Mouse (Mus musculus): ENCODE results near the gene Mutyh. TPM values are rescaled to one million over a fixed set of nuclear protein-coding genes. Genes with fewer than 3 reads are reported as not detected.

Mutyh gene
- polyA plus RNA-seq, 1 experiment from 2014 or later = 8.3 TPM

DNA sequence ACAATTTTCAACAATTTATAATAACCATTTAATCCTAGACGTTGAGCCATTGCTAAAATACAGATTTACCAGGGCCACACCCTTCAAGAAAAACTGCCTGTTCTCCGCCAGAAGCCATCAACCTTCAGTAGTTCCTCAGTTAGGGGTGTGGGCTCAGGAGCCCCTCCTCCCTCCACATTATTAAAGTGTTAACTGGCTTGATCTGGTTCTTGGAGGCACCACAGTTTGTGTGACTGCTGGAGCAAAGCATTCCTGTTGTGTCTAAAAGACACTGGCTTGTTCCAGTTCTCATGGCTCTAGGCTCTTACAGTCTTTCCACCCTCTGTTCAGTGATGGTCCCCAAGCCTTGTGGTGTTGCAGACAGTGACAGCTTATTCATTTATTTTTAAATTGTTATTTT, 27.0 kb upstream of the Mutyh start:
- H3K4me1 ChIP-seq (ENCODE audit: control insufficient read depth in 2 of 2, insufficient read depth in 2 of 2, low read length in 2 of 2) = no peaks in the 10 kb centered on the region
- H3K27ac ChIP-seq (replicated peaks in 1 of 2; ENCODE audit: control insufficient read depth in 1 of 2, insufficient read depth in 1 of 2, low read depth in 2 of 2, low read length in 2 of 2) = no peak overlapping the region
- no peaks in the 10 kb centered on the region for H3K36me3 ChIP-seq (ENCODE audit: control insufficient read depth, insufficient read depth, low read length)
- no peak overlapping the region for H3K4me3 ChIP-seq (ENCODE audit: control insufficient read depth in 1 of 2, insufficient read depth in 1 of 2, low read depth in 1 of 2, low read length in 2 of 2)
- ATAC-seq (ENCODE audit: insufficient number of reproducible peaks, insufficient read depth, low FRiP score, low read depth) = no peak
- no peaks in the 10 kb centered on the region for H3K27me3 ChIP-seq (ENCODE audit: control insufficient read depth, insufficient read depth, low read length)
- WGBS = 72% methylated on average over 2 of the region's 2 CpGs
- no peak overlapping the region for H3K9ac ChIP-seq (ENCODE audit: low read length)
- no peaks in the 10 kb centered on the region for H3K9me3 ChIP-seq (ENCODE audit: control insufficient read depth, low read length)
- H3K4me2 ChIP-seq (ENCODE audit: low read length) = no peak overlapping the region

- no peak overlapping the region for H3K9ac ChIP-seq (ENCODE audit: low read length)
- no peak overlapping the region for H3K4me2 ChIP-seq (ENCODE audit: low read length)
- H3K27ac ChIP-seq (replicated peaks in 1 of 2; ENCODE audit: control insufficient read depth in 1 of 2, insufficient read depth in 1 of 2, low read depth in 2 of 2, low read length in 2 of 2) = no peak overlapping the region
- H3K4me3 ChIP-seq (ENCODE audit: control insufficient read depth in 1 of 2, insufficient read depth in 1 of 2, low read depth in 1 of 2, low read length in 2 of 2) = no peak overlapping the region
- ATAC-seq (ENCODE audit: insufficient number of reproducible peaks, insufficient read depth, low FRiP score, low read depth) = no peak
- no peaks in the 10 kb centered on the region for H3K36me3 ChIP-seq (ENCODE audit: control insufficient read depth, insufficient read depth, low read length)
- H3K4me1 ChIP-seq (ENCODE audit: control insufficient read depth in 2 of 2, insufficient read depth in 2 of 2, low read length in 2 of 2) = no peaks in the 10 kb centered on the region
- no peaks in the 10 kb centered on the region for H3K27me3 ChIP-seq (ENCODE audit: control insufficient read depth, insufficient read depth, low read length)
- 49% methylated on average over 2 of the region's 2 CpGs for WGBS
- H3K9me3 ChIP-seq (ENCODE audit: control insufficient read depth, low read length) = no peaks in the 10 kb centered on the region
Measured at GRCm38 (mm10) chr4:116781366-116781765, 26.2 kb upstream of the Mutyh start.

DNA sequence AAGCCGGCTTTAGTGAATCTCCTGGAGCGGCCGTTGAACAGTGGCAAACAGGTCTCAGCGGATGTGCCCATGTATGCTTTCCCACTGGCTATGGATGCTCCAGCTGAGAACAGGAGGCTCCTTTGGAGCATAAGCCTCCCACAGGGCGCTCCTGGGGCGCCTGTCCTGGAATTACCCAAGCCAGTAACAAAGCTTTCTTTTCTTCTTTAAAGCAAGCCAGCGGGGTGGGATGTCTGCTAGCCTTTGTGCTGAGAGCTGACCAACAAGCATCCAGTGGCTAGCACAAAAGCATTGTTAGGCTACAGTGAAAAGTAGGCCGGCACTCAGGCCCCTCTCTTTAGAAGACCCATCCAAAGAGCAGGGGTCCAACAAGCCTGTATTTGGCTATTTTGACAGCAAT, 25.4 kb upstream of the Mutyh start:
- no peak overlapping the region for H3K4me2 ChIP-seq (ENCODE audit: low read length)
- no peak overlapping the region for H3K27ac ChIP-seq (replicated peaks in 1 of 2; ENCODE audit: control insufficient read depth in 1 of 2, insufficient read depth in 1 of 2, low read depth in 2 of 2, low read length in 2 of 2)
- no peak overlapping the region for H3K9ac ChIP-seq (ENCODE audit: low read length)
- no peaks in the 10 kb centered on the region for H3K27me3 ChIP-seq (ENCODE audit: control insufficient read depth, insufficient read depth, low read length)
- 32% methylated on average over 8 of the region's 8 CpGs for WGBS
- no peaks in the 10 kb centered on the region for H3K36me3 ChIP-seq (ENCODE audit: control insufficient read depth, insufficient read depth, low read length)
- no peaks in the 10 kb centered on the region for H3K9me3 ChIP-seq (ENCODE audit: control insufficient read depth, low read length)
- H3K4me3 ChIP-seq (ENCODE audit: control insufficient read depth in 1 of 2, insufficient read depth in 1 of 2, low read depth in 1 of 2, low read length in 2 of 2) = no peak overlapping the region
- no peaks in the 10 kb centered on the region for H3K4me1 ChIP-seq (ENCODE audit: control insufficient read depth in 2 of 2, insufficient read depth in 2 of 2, low read length in 2 of 2)
- ATAC-seq (ENCODE audit: insufficient number of reproducible peaks, insufficient read depth, low FRiP score, low read depth) = no peak

GRCm38 (mm10) chr4:116786587-116786986, 20.9 kb upstream of the Mutyh start:
- WGBS = 84% methylated on average over 1 of the region's 1 CpGs
- Histone ChIP-seq H3K4me3 (ENCODE audit: control insufficient read depth in 1 of 2, insufficient read depth in 1 of 2, low read depth in 1 of 2, low read length in 2 of 2) (no peak overlapping the region), H3K4me1 (ENCODE audit: control insufficient read depth in 2 of 2, insufficient read depth in 2 of 2, low read length in 2 of 2) (no peaks in the 10 kb centered on the region), H3K4me2 (ENCODE audit: low read length) (no peak overlapping the region), H3K36me3 (ENCODE audit: control insufficient read depth, insufficient read depth, low read length) (no peaks in the 10 kb centered on the region), H3K9ac (ENCODE audit: low read length) (no peak overlapping the region), H3K27me3 (ENCODE audit: control insufficient read depth, insufficient read depth, low read length) (no peaks in the 10 kb centered on the region), H3K27ac (replicated peaks in 1 of 2; ENCODE audit: control insufficient read depth in 1 of 2, insufficient read depth in 1 of 2, low read depth in 2 of 2, low read length in 2 of 2) (no peak overlapping the region), H3K9me3 (ENCODE audit: control insufficient read depth, low read length) (no peaks in the 10 kb centered on the region)
- no peak for ATAC-seq (ENCODE audit: insufficient number of reproducible peaks, insufficient read depth, low FRiP score, low read depth)

DNA sequence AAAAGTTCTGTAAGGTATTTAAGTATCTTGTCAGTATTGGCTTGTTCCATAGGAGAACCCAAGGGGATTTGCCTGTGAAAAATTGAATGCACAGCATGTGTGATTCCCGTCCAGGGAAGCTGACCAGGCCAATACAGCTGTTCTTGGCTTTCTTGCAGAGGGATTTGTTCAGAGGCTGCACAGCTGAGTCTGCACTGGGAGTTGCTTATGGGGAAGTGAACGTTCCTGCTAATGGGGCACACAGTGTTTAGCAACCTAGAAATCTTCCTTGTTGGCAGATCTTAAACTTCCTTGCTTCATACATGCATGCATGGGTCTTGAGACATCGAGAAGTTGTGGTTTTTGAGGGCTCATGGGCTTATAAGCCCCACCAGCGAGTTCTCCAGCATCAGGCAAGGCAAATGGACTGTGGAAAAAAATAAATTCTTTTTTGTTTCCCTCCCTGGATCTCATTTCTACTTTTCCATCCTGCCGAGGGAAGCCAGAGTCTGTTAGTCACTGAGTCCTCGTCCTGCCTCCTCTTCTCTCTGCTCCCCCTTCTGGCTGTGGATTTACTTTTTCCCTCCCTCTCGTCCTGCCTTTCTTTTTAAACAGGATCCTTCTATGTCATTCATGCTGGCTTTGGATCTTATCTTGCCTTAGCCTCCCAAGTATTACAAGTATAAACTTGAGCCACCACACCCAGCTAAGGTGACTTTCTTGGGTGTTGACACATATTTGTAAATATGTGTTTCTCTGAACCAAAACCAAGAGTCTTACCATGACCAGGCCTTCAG, 19.4 kb upstream of the Mutyh start:
- H3K4me1 ChIP-seq (ENCODE audit: control insufficient read depth in 2 of 2, insufficient read depth in 2 of 2, low read length in 2 of 2) = no peaks in the 10 kb centered on the region
- no peaks in the 10 kb centered on the region for H3K36me3 ChIP-seq (ENCODE audit: control insufficient read depth, insufficient read depth, low read length)
- WGBS = 42% methylated on average over 7 of the region's 7 CpGs
- H3K27me3 ChIP-seq (ENCODE audit: control insufficient read depth, insufficient read depth, low read length) = no peaks in the 10 kb centered on the region
- H3K9ac ChIP-seq (ENCODE audit: low read length) = no peak overlapping the region
- no peak for ATAC-seq (ENCODE audit: insufficient number of reproducible peaks, insufficient read depth, low FRiP score, low read depth)
- no peak overlapping the region for H3K27ac ChIP-seq (replicated peaks in 1 of 2; ENCODE audit: control insufficient read depth in 1 of 2, insufficient read depth in 1 of 2, low read depth in 2 of 2, low read length in 2 of 2)
- no peak overlapping the region for H3K4me3 ChIP-seq (ENCODE audit: control insufficient read depth in 1 of 2, insufficient read depth in 1 of 2, low read depth in 1 of 2, low read length in 2 of 2)
- no peaks in the 10 kb centered on the region for H3K9me3 ChIP-seq (ENCODE audit: control insufficient read depth, low read length)
- no peak overlapping the region for H3K4me2 ChIP-seq (ENCODE audit: low read length)

DNA sequence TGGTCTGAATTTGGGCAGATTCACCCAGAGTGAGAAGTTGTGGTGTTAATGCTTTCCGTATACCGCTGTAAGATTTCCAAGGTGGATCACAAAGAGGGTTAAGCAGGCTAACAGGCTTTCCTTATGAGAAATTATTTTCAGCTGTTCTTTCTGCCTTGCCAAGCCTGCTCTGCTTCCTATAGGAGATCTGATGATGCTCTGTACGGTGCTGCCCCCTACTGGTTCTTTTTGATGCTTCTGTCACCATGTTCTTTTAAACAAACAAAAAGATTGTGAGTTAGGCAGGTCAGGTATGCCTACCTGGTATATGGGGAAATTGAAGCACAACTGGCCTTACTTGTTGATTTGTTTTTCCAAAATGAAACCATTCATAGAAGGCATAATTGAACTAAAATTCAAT, 18.6 kb upstream of the Mutyh start:
- WGBS = 3% methylated on average over 3 of the region's 3 CpGs
- H3K4me3 ChIP-seq (ENCODE audit: control insufficient read depth in 1 of 2, insufficient read depth in 1 of 2, low read depth in 1 of 2, low read length in 2 of 2) = no peak overlapping the region
- H3K4me2 ChIP-seq (ENCODE audit: low read length) = no peak overlapping the region
- no peaks in the 10 kb centered on the region for H3K27me3 ChIP-seq (ENCODE audit: control insufficient read depth, insufficient read depth, low read length)
- no peak overlapping the region for H3K9ac ChIP-seq (ENCODE audit: low read length)
- no peak overlapping the region for H3K27ac ChIP-seq (replicated peaks in 1 of 2; ENCODE audit: control insufficient read depth in 1 of 2, insufficient read depth in 1 of 2, low read depth in 2 of 2, low read length in 2 of 2)
- H3K9me3 ChIP-seq (ENCODE audit: control insufficient read depth, low read length) = no peaks in the 10 kb centered on the region
- no peak for ATAC-seq (ENCODE audit: insufficient number of reproducible peaks, insufficient read depth, low FRiP score, low read depth)
- no peaks in the 10 kb centered on the region for H3K36me3 ChIP-seq (ENCODE audit: control insufficient read depth, insufficient read depth, low read length)
- no peaks in the 10 kb centered on the region for H3K4me1 ChIP-seq (ENCODE audit: control insufficient read depth in 2 of 2, insufficient read depth in 2 of 2, low read length in 2 of 2)

GRCm38 (mm10) chr4:116792453-116792852, 15.1 kb upstream of the Mutyh start:
- Histone ChIP-seq H3K36me3 (ENCODE audit: control insufficient read depth, insufficient read depth, low read length) (no peaks in the 10 kb centered on the region), H3K4me2 (ENCODE audit: low read length) (no peak overlapping the region), H3K4me1 (ENCODE audit: control insufficient read depth in 2 of 2, insufficient read depth in 2 of 2, low read length in 2 of 2) (peaks cover 4 to 10% of the 10 kb centered on the region in 2 experiments; a peak in 2 of 4 replicates), H3K4me3 (ENCODE audit: control insufficient read depth in 1 of 2, insufficient read depth in 1 of 2, low read depth in 1 of 2, low read length in 2 of 2) (no peak overlapping the region), H3K9me3 (ENCODE audit: control insufficient read depth, low read length) (no peaks in the 10 kb centered on the region), H3K27ac (replicated peaks in 1 of 2; ENCODE audit: control insufficient read depth in 1 of 2, insufficient read depth in 1 of 2, low read depth in 2 of 2, low read length in 2 of 2) (no peak overlapping the region), H3K9ac (ENCODE audit: low read length) (no peak overlapping the region), H3K27me3 (ENCODE audit: control insufficient read depth, insufficient read depth, low read length) (no peaks in the 10 kb centered on the region)
- WGBS = 86% methylated on average over 8 of the region's 8 CpGs
- no peak for ATAC-seq (ENCODE audit: insufficient number of reproducible peaks, insufficient read depth, low FRiP score, low read depth)

DNA sequence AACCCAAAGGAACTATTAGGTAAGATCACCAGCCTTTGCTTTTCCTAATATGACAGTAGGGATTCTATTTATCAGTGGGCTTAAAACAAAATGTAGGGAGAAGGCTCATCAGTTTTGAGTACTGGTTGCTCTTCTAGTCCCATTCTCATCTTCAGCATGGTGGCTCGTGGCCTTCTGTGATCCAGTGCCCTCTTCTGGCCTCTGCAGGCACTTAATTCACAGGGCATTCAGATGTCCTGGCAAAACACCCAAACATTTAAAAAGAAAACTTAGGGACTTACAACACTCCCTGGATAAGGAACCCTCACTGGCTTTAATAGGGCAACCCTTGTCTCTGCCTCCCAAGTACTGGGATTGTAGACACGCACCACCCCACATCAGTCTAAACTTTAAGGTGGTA, 13.2 kb upstream of the Mutyh start:
- Histone ChIP-seq H3K36me3 (ENCODE audit: control insufficient read depth, insufficient read depth, low read length) (no peaks in the 10 kb centered on the region), H3K4me2 (ENCODE audit: low read length) (no peak overlapping the region), H3K9me3 (ENCODE audit: control insufficient read depth, low read length) (no peaks in the 10 kb centered on the region), H3K9ac (ENCODE audit: low read length) (no peak overlapping the region), H3K4me3 (ENCODE audit: control insufficient read depth in 1 of 2, insufficient read depth in 1 of 2, low read depth in 1 of 2, low read length in 2 of 2) (no peak overlapping the region), H3K27me3 (ENCODE audit: control insufficient read depth, insufficient read depth, low read length) (no peaks in the 10 kb centered on the region), H3K4me1 (ENCODE audit: control insufficient read depth in 2 of 2, insufficient read depth in 2 of 2, low read length in 2 of 2) (peaks cover 4 to 10% of the 10 kb centered on the region in 2 experiments; a peak in 2 of 4 replicates), H3K27ac (replicated peaks in 1 of 2; ENCODE audit: control insufficient read depth in 1 of 2, insufficient read depth in 1 of 2, low read depth in 2 of 2, low read length in 2 of 2) (no peak overlapping the region)
- ATAC-seq (ENCODE audit: insufficient number of reproducible peaks, insufficient read depth, low FRiP score, low read depth) = no peak
- 75% methylated on average over 2 of the region's 2 CpGs for WGBS

All from heart, embryonic 14.5 days (tissue).